Mouse (Mus musculus): ENCODE results near the gene Thy1. TPM values are rescaled to one million over a fixed set of nuclear protein-coding genes. Genes with fewer than 3 reads are reported as not detected.

The Thy1 gene
- total and polyA plus RNA-seq, 3 experiments: 1.5 to 24.0 TPM; not detected in 1

DNA sequence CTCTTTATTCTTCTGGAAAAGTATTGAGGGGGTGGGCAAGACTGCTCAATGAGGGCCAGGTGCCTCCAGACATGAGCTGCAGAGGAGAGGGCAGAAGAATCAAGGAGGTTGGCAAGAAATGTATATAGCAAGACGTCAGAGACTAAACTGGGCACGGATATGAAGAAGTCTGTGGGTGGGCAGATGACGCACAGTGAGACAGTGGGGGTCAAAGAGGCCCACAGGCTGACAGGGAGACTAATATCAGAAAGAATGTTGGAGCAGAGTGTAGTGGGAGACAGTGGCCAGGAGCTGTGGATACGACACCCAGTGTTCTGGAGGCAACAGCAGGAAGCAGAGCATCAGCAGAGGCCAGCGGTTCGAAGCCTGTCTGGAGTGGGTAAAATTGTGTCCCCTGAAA, 15.4 kb downstream of the Thy1 start:
- no peak overlapping the region for H3K9ac ChIP-seq (ENCODE audit: control insufficient read depth, low read depth, low read length, poor library complexity, severe bottlenecking)
- H3K27ac ChIP-seq (ENCODE audit: control insufficient read depth, low read depth, low read length): no peak overlapping the region
- H3K4me1 ChIP-seq (ENCODE audit: control insufficient read depth in 1 of 2, insufficient read depth in 2 of 2, low read length in 2 of 2): no peaks in the 10 kb centered on the region
- no peaks in the 10 kb centered on the region for H3K36me3 ChIP-seq (ENCODE audit: control insufficient read depth in 1 of 2, insufficient read depth in 2 of 2, low read length in 2 of 2)
- TF ChIP-seq CTCF (IDR thresholded peaks at IDR 0.05 in 2 of 3, conservative IDR thresholded peaks at IDR 0.05 in 1 of 3; ENCODE audit: control insufficient read depth in 1 of 3, insufficient read depth in 1 of 3, low read depth in 2 of 3, low read length in 3 of 3, poor library complexity in 1 of 3, severe bottlenecking in 1 of 3) (no peak), TBP (IDR thresholded peaks at IDR 0.05; ENCODE audit: low read depth, low read length) (no peak), UBTF (IDR thresholded peaks at IDR 0.05; ENCODE audit: borderline replicate concordance, insufficient read depth, low read depth, low read length) (no peak), GABPA (IDR thresholded peaks at IDR 0.05; ENCODE audit: low read depth, low read length) (no peak), TAL1 (IDR thresholded peaks at IDR 0.05; ENCODE audit: low read length) (no peak), CHD2 (IDR thresholded peaks at IDR 0.05; ENCODE audit: low read length) (no peak)
- H3K4me3 ChIP-seq (ENCODE audit: control insufficient read depth in 1 of 2, insufficient read depth in 1 of 2, low read depth in 2 of 2, low read length in 2 of 2): no peak overlapping the region
- no peaks in the 10 kb centered on the region for H3K9me3 ChIP-seq (replicated peaks; ENCODE audit: insufficient read depth, low read length)
- DNase-seq (ENCODE audit: low read depth, low spot score): no peak
- H3K27me3 ChIP-seq (ENCODE audit: control insufficient read depth in 1 of 2, insufficient read depth in 2 of 2, low read length in 2 of 2): peaks cover 0 to 2% of the 10 kb centered on the region in 2 experiments; a peak in 1 of 4 replicates
- H3K79me2 ChIP-seq (ENCODE audit: control insufficient read depth, insufficient read depth, low read length, poor library complexity): no peaks in the 10 kb centered on the region

DNA sequence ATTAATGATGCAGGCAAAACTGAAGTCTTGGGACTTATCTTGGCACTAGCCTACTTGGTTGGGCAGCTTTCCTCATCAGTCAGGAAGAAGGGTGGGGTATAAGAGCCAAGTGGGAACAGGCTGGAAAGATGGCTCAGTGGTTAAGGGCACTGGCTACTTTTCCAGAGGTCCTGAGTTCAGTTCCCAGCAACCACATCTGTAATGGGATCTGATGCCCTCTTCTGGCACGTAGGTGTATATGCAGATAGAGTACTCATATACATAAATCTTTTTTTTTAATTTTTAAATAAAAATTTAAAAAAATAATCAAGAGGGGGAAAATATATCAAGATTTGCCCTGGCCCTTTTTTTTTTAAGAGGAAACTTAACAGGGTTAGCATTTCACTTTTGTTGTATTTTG, 22.0 kb downstream of the Thy1 start:
- peak; percentile 45 for DNase-seq (ENCODE audit: low read depth, low spot score)
- H3K36me3 ChIP-seq (ENCODE audit: control insufficient read depth in 1 of 2, insufficient read depth in 2 of 2, low read length in 2 of 2): peaks cover 0 to 3% of the 10 kb centered on the region in 2 experiments; a peak in 1 of 4 replicates
- H3K4me3 ChIP-seq (ENCODE audit: control insufficient read depth in 1 of 2, insufficient read depth in 1 of 2, low read depth in 2 of 2, low read length in 2 of 2): no peak overlapping the region
- no peaks in the 10 kb centered on the region; the same call in 1 of the 2 replicates for H3K79me2 ChIP-seq (ENCODE audit: control insufficient read depth, insufficient read depth, low read length, poor library complexity)
- peaks cover 0 to 10% of the 10 kb centered on the region in 2 experiments; a peak in 2 of 4 replicates for H3K4me1 ChIP-seq (ENCODE audit: control insufficient read depth in 1 of 2, insufficient read depth in 2 of 2, low read length in 2 of 2)
- H3K9ac ChIP-seq (ENCODE audit: control insufficient read depth, low read depth, low read length, poor library complexity, severe bottlenecking): no peak overlapping the region
- H3K27me3 ChIP-seq (ENCODE audit: control insufficient read depth in 1 of 2, insufficient read depth in 2 of 2, low read length in 2 of 2): no peaks in the 10 kb centered on the region
- H3K9me3 ChIP-seq (replicated peaks; ENCODE audit: insufficient read depth, low read length): no peaks in the 10 kb centered on the region
- no peak overlapping the region for H3K27ac ChIP-seq (ENCODE audit: control insufficient read depth, low read depth, low read length)
- peak; percentile 52; the same call in 1 of the 2 replicates for TF ChIP-seq ZNF384 (IDR thresholded peaks at IDR 0.05; ENCODE audit: low read depth, low read length)
- no peak for TF ChIP-seq E2F4 (IDR thresholded peaks at IDR 0.05; ENCODE audit: borderline replicate concordance, low read depth, low read length)
- no peak for TF ChIP-seq POLR2AphosphoS5 (IDR thresholded peaks at IDR 0.05; ENCODE audit: borderline replicate concordance, low read depth, low read length)
- no peak for TF ChIP-seq EP300 (IDR thresholded peaks at IDR 0.05; ENCODE audit: low read depth in 1 of 2, low read length in 2 of 2)
- no peak for TF ChIP-seq MEF2A (IDR thresholded peaks at IDR 0.05; ENCODE audit: extremely low read depth, insufficient replicate concordance, low read depth, low read length, poor library complexity, severe bottlenecking)
- no peak for TF ChIP-seq POLR2AphosphoS2 (IDR thresholded peaks at IDR 0.05; ENCODE audit: low read length)
- TF ChIP-seq KAT2A (conservative IDR thresholded peaks at IDR 0.05; ENCODE audit: low read depth, low read length): no peak
- no peak for TF ChIP-seq BHLHE40 (IDR thresholded peaks at IDR 0.05; ENCODE audit: borderline replicate concordance, low read depth, low read length)
- no peak for TF ChIP-seq MAFK (IDR thresholded peaks at IDR 0.05; ENCODE audit: borderline replicate concordance, low read depth, low read length)
- TF ChIP-seq UBTF (IDR thresholded peaks at IDR 0.05; ENCODE audit: borderline replicate concordance, insufficient read depth, low read depth, low read length): no peak
- TF ChIP-seq ZMIZ1 (IDR thresholded peaks at IDR 0.05; ENCODE audit: low read depth, low read length): no peak
- no peak for TF ChIP-seq MXI1 (IDR thresholded peaks at IDR 0.05; ENCODE audit: low read depth, low read length)
- no peak for TF ChIP-seq RCOR1 (IDR thresholded peaks at IDR 0.05; ENCODE audit: low read depth, low read length)
- no peak for TF ChIP-seq TCF12 (IDR thresholded peaks at IDR 0.05; ENCODE audit: low read depth, low read length)
- TF ChIP-seq RAD21 (IDR thresholded peaks at IDR 0.05; ENCODE audit: low read depth, low read length): peak; percentile 49
- TF ChIP-seq SMC3 (IDR thresholded peaks at IDR 0.05; ENCODE audit: low read depth, low read length): peak; percentile 66
- no peak for TF ChIP-seq CHD1 (IDR thresholded peaks at IDR 0.05; ENCODE audit: low read depth, low read length)
- TF ChIP-seq TAL1 (IDR thresholded peaks at IDR 0.05; ENCODE audit: low read length): no peak
- TF ChIP-seq USF2 (IDR thresholded peaks at IDR 0.05; ENCODE audit: borderline replicate concordance in 1 of 2, insufficient read depth in 1 of 2, low read depth in 1 of 2, low read length in 2 of 2): no peak
- TF ChIP-seq HCFC1 (IDR thresholded peaks at IDR 0.05; ENCODE audit: low read depth, low read length): no peak
- no peak for TF ChIP-seq GABPA (IDR thresholded peaks at IDR 0.05; ENCODE audit: low read depth, low read length)
- TF ChIP-seq ETS1 (IDR thresholded peaks at IDR 0.05; ENCODE audit: low read depth, low read length): no peak
- TF ChIP-seq CTCF (IDR thresholded peaks at IDR 0.05 in 2 of 3, conservative IDR thresholded peaks at IDR 0.05 in 1 of 3; ENCODE audit: control insufficient read depth in 1 of 3, insufficient read depth in 1 of 3, low read depth in 2 of 3, low read length in 3 of 3, poor library complexity in 1 of 3, severe bottlenecking in 1 of 3): peak; percentile 30 to 47 (median 31); a peak in 4 of 6 replicates
- no peak for TF ChIP-seq ZKSCAN1 (IDR thresholded peaks at IDR 0.05; ENCODE audit: low read depth, low read length)
- TF ChIP-seq MAX (IDR thresholded peaks at IDR 0.05; ENCODE audit: low read length): no peak
- no peak for TF ChIP-seq NRF1 (IDR thresholded peaks at IDR 0.05; ENCODE audit: insufficient read depth, low read depth, low read length, poor library complexity, severe bottlenecking)
- TF ChIP-seq POLR2A (IDR thresholded peaks at IDR 0.05; ENCODE audit: control insufficient read depth in 1 of 2, insufficient read depth in 1 of 2, low read depth in 1 of 2, low read length in 2 of 2, poor library complexity in 1 of 2): no peak
- TF ChIP-seq MAZ (IDR thresholded peaks at IDR 0.05; ENCODE audit: low read depth, low read length): no peak
